Mouse (Mus musculus): ENCODE data around the gene Mtf1.

- TF ChIP-seq CTCF (IDR thresholded peaks at IDR 0.05; ENCODE audit: control insufficient read depth, insufficient read depth, low read length), result no peak
- TF ChIP-seq POLR2A (IDR thresholded peaks at IDR 0.05; ENCODE audit: borderline replicate concordance, control insufficient read depth, low read depth, low read length), result no peak
Measured at GRCm38 (mm10) chr4:124774429-124774828, 27.5 kb upstream of the Mtf1 start.

All from bone marrow, adult 2 months (tissue).